Comparison of ENCODE assay signal across 16 mouse cellular contexts in the genomic region with DNA sequence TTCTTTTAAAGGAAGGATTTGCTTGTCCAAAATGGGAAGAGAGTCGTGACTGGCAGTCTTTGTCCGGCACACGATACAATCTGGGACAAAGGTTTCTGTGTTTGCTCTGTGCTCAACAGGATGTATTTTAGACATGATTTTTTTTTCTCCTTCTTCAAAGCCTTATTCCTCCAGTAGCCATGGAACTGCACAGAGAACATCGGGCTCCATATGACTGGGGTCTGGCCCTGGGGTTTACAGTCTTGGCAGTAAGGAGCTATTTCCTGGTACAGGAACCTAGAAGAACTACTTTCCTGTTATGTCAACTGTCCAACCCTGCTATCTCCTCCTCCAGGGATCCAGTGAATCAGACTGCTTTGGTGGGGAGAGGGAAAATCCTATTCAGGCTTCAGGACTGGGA. TPM values are rescaled to one million over a fixed set of nuclear protein-coding genes. Genes with fewer than 3 reads are reported as not detected.
DNase-seq lines count a peak whose midpoint lies in the region; ATAC-seq and TF ChIP-seq lines count a peak whose summit lies in the region.
"Had no signal": no experiment of that assay in that cellular context is flagged by ENCODE, and none has a peak within 500 bp of the region (broad histone marks: within the 10 kb centered on the region; RNA-seq: fewer than 3 reads in every experiment).

No protein-coding gene starts in this region.

- TF ChIP-seq CTCF in lung, embryonic 14.5 days (IDR thresholded peaks at IDR 0.05; ENCODE audit: low read depth), result no peak

- no peak overlapping the region for H3K4me3 ChIP-seq in heart, embryonic 15.5 days
- H3K4me3 ChIP-seq in lung, embryonic 14.5 days (ENCODE audit: low read depth, low read length), result no peak overlapping the region
- no peak overlapping the region for H3K4me3 ChIP-seq in embryonic facial prominence, embryonic 14.5 days (ENCODE audit: low read depth, low read length)
- H3K4me3 ChIP-seq in midbrain, embryonic 15.5 days, result no peak overlapping the region
- H3K4me3 ChIP-seq: gastrocnemius, adult 2 months had no signal

- intact Hi-C loops in heart, postnatal 36 days (cut with DNase I), result no loop called here

- H3K36me3 ChIP-seq in heart, embryonic 15.5 days, result no peaks in the 10 kb centered on the region
- H3K36me3 ChIP-seq in lung, embryonic 14.5 days (ENCODE audit: insufficient read depth), result no peaks in the 10 kb centered on the region
- H3K36me3 ChIP-seq in embryonic facial prominence, embryonic 14.5 days (ENCODE audit: control insufficient read depth, insufficient read depth, low read length), result no peaks in the 10 kb centered on the region
- H3K36me3 ChIP-seq in midbrain, embryonic 15.5 days (replicated peaks), result no peaks in the 10 kb centered on the region

- H3K9me3 ChIP-seq in heart, embryonic 15.5 days (replicated peaks), result no peaks in the 10 kb centered on the region
- H3K9me3 ChIP-seq in lung, embryonic 14.5 days (ENCODE audit: low read depth, low read length), result no peaks in the 10 kb centered on the region
- no peaks in the 10 kb centered on the region for H3K9me3 ChIP-seq in embryonic facial prominence, embryonic 14.5 days (ENCODE audit: control insufficient read depth, low read length)
- H3K9me3 ChIP-seq in midbrain, embryonic 15.5 days, result no peaks in the 10 kb centered on the region

- H3K4me1 ChIP-seq in heart, embryonic 15.5 days (replicated peaks), result no peaks in the 10 kb centered on the region
- peaks cover 14% of the 10 kb centered on the region for H3K4me1 ChIP-seq in lung, embryonic 14.5 days (ENCODE audit: insufficient read depth)
- peaks cover 27% of the 10 kb centered on the region for H3K4me1 ChIP-seq in embryonic facial prominence, embryonic 14.5 days (ENCODE audit: control insufficient read depth, insufficient read depth, low read length)
- H3K4me1 ChIP-seq in midbrain, embryonic 15.5 days, result peaks cover 18% of the 10 kb centered on the region

- DNase-seq in heart, postnatal 36 days, result no peak
- DNase-seq in lung, embryonic 14.5 days, result peak; percentile 51
- DNase-seq in lung, postnatal 10 days, result no peak
- DNase-seq in embryonic facial prominence, embryonic 14.5 days (ENCODE audit: low spot score), result peak; percentile 41
- no peak for DNase-seq in right cerebral cortex, postnatal 14 days
- DNase-seq: adrenal gland, adult 2 months; cerebellum, postnatal 14 days; gastrocnemius, adult 2 months; left cerebral cortex, postnatal 4 days; spleen, adult 18-20 months; thymus, adult 18-20 months had no signal

- H3K27me3 ChIP-seq in heart, embryonic 15.5 days, result peaks cover 84% of the 10 kb centered on the region
- H3K27me3 ChIP-seq in lung, embryonic 14.5 days (ENCODE audit: insufficient read depth, low read length), result no peaks in the 10 kb centered on the region
- no peaks in the 10 kb centered on the region for H3K27me3 ChIP-seq in embryonic facial prominence, embryonic 14.5 days (replicated peaks; ENCODE audit: control insufficient read depth, insufficient read depth, low read length)
- H3K27me3 ChIP-seq in midbrain, embryonic 15.5 days (replicated peaks), result no peaks in the 10 kb centered on the region

- WGBS in heart, embryonic 15.5 days, result 41% methylated on average over 4 of the region's 4 CpGs
- WGBS in lung, embryonic 14.5 days, result 17% methylated on average over 4 of the region's 4 CpGs
- 41% methylated on average over 4 of the region's 4 CpGs for WGBS in embryonic facial prominence, embryonic 14.5 days
- 28% methylated on average over 4 of the region's 4 CpGs for WGBS in midbrain, embryonic 15.5 days

- peak; percentile 58; the same call in 1 of the 2 replicates for ATAC-seq in heart, embryonic 15.5 days (replicated peaks; ENCODE audit: insufficient number of reproducible peaks, insufficient read depth, low FRiP score, low read depth)
- ATAC-seq in lung, embryonic 14.5 days (ENCODE audit: insufficient read depth), result peak; percentile 50
- peak; percentile 24; the same call in 1 of the 2 replicates for ATAC-seq in embryonic facial prominence, embryonic 14.5 days (ENCODE audit: low read depth)
- no peak for ATAC-seq in midbrain, embryonic 15.5 days (replicated peaks)
- no peak for ATAC-seq in activated CD4-positive, CD25-positive, alpha-beta regulatory T cell, adult 4 months
- ATAC-seq: CD4-positive, CD25-positive, alpha-beta regulatory T cell, adult 4 months; inflammation-experienced regulatory T-cells, adult 6 months had no signal

- no peak overlapping the region for H3K4me2 ChIP-seq in heart, embryonic 15.5 days
- H3K4me2 ChIP-seq in lung, embryonic 14.5 days, result peak overlapping the region; percentile 33; the same call in 1 of the 2 replicates
- no peak overlapping the region for H3K4me2 ChIP-seq in embryonic facial prominence, embryonic 14.5 days (ENCODE audit: low read depth, low read length)
- no peak overlapping the region for H3K4me2 ChIP-seq in midbrain, embryonic 15.5 days

- H3K27ac ChIP-seq in heart, embryonic 15.5 days, result peak overlapping the region; percentile 38
- peak overlapping the region; percentile 47 for H3K27ac ChIP-seq in lung, embryonic 14.5 days (ENCODE audit: low read depth)
- H3K27ac ChIP-seq in embryonic facial prominence, embryonic 14.5 days (replicated peaks; ENCODE audit: low read depth, low read length), result peak overlapping the region; percentile 59
- peak overlapping the region; percentile 43; the same call in 1 of the 2 replicates for H3K27ac ChIP-seq in midbrain, embryonic 15.5 days
- H3K27ac ChIP-seq: gastrocnemius, adult 2 months had no signal

- H3K9ac ChIP-seq in heart, embryonic 15.5 days, result no peak overlapping the region
- H3K9ac ChIP-seq in lung, embryonic 14.5 days, result no peak overlapping the region
- no peak overlapping the region for H3K9ac ChIP-seq in embryonic facial prominence, embryonic 14.5 days (ENCODE audit: low read depth, low read length)
- H3K9ac ChIP-seq in midbrain, embryonic 15.5 days, result no peak overlapping the region

RNA-seq across cellular contexts. Expression of gene Limch1, which starts 22.6 kb away (rescaled TPM):
- 26.4 and 30.2 TPM in 2 replicates for polyA plus RNA-seq in heart, embryonic 15.5 days (2015; fragmentation: Nextera tagmentation; extraction: Ambion mirVana)
- 100 to 1,000 TPM; 238 to 297 TPM for total RNA-seq in heart, postnatal 36 days (2021)
- polyA plus RNA-seq in lung, embryonic 14.5 days (2014; fragmentation: Nextera tagmentation; extraction: Ambion mirVana), result 67.8 and 70.5 TPM in 2 replicates
- polyA plus RNA-seq in embryonic facial prominence, embryonic 14.5 days (2014; fragmentation: Nextera tagmentation; extraction: Ambion mirVana), result 70.5 and 71.1 TPM in 2 replicates
- 47.6 and 51.1 TPM in 2 replicates for polyA plus RNA-seq in midbrain, embryonic 15.5 days (2015; fragmentation: Nextera tagmentation; extraction: Ambion mirVana)
- under 1 TPM in 1 of 2 experiments, not detected in 1; 0.16 TPM for polyA plus RNA-seq in activated CD4-positive, CD25-positive, alpha-beta regulatory T cell, adult 4 months (2017; shearing (Covaris generic))
- polyA plus RNA-seq: CD4-positive, CD25-positive, alpha-beta regulatory T cell, adult 4 months had no signal

RNA-seq across cellular contexts. Expression of gene Uchl1, which starts 47.1 kb away (rescaled TPM):
- polyA plus RNA-seq in heart, embryonic 15.5 days (2015; fragmentation: Nextera tagmentation; extraction: Ambion mirVana), result 91.4 and 116 TPM in 2 replicates
- total RNA-seq in heart, postnatal 36 days (2021), result 1 to 10 TPM; 8.5 to 8.8 TPM
- 60.5 and 61.0 TPM in 2 replicates for polyA plus RNA-seq in lung, embryonic 14.5 days (2014; fragmentation: Nextera tagmentation; extraction: Ambion mirVana)
- 142 TPM in 2 replicates for polyA plus RNA-seq in embryonic facial prominence, embryonic 14.5 days (2014; fragmentation: Nextera tagmentation; extraction: Ambion mirVana)
- polyA plus RNA-seq in midbrain, embryonic 15.5 days (2015; fragmentation: Nextera tagmentation; extraction: Ambion mirVana), result 1,755 and 1,834 TPM in 2 replicates
- not detected for polyA plus RNA-seq in activated CD4-positive, CD25-positive, alpha-beta regulatory T cell, adult 4 months (2017; shearing (Covaris generic))
- polyA plus RNA-seq: CD4-positive, CD25-positive, alpha-beta regulatory T cell, adult 4 months had no signal

Comparison
In these comparisons a context has a peak if more than half of its experiments do, and no peak if none do; other contexts are left out.
1. DNase-seq: peak in lung, embryonic 14.5 days (single experiment) and embryonic facial prominence, embryonic 14.5 days (single experiment); none in heart, postnatal 36 days (0 of 2), lung, postnatal 10 days (single experiment) and right cerebral cortex, postnatal 14 days (single experiment).
2. ATAC-seq: peak in heart, embryonic 15.5 days (single experiment), lung, embryonic 14.5 days (single experiment) and embryonic facial prominence, embryonic 14.5 days (single experiment); none in midbrain, embryonic 15.5 days (single experiment) and activated CD4-positive, CD25-positive, alpha-beta regulatory T cell, adult 4 months (single experiment).
3. RNA of gene Limch1, which starts 22.6 kb away (polyA plus RNA-seq): 70.5 to 71.1 TPM in embryonic facial prominence, embryonic 14.5 days, 67.8 to 70.5 TPM in lung, embryonic 14.5 days, 47.6 to 51.1 TPM in midbrain, embryonic 15.5 days and 26.4 to 30.2 TPM in heart, embryonic 15.5 days; 0.16 TPM in activated CD4-positive, CD25-positive, alpha-beta regulatory T cell, adult 4 months; every median in the first group is over 10 times any median in the second.
4. RNA of gene Uchl1, which starts 47.1 kb away (polyA plus RNA-seq): 1,755 to 1,834 TPM in midbrain, embryonic 15.5 days, 142 TPM in embryonic facial prominence, embryonic 14.5 days, 91.4 to 116 TPM in heart, embryonic 15.5 days and 60.5 to 61.0 TPM in lung, embryonic 14.5 days; not detected in activated CD4-positive, CD25-positive, alpha-beta regulatory T cell, adult 4 months; every median in the first group is over 10 times any median in the second.
5. Peak in every context shown above with its lines, with median percentiles within 50 percentile points of each other: H3K27ac ChIP-seq.